Mouse (Mus musculus) adrenal gland, postnatal 10 days (tissue): ENCODE measurements around the gene Gpr157. TPM values are rescaled to one million over a fixed set of nuclear protein-coding genes. Genes with fewer than 3 reads are reported as not detected.

Experiments
- DNase-seq: peaks from one replicate; pipeline ENCODE4 v3.0.0; 2021; ENCODE audit warnings: mixed read lengths
- total RNA-seq, 2 experiments: library from RNA; stranded (reverse); gene quantifications; 2 replicates each; pipeline ENCODE4 v1.2.3; 2021

The Gpr157 gene
- total RNA-seq, 2 experiments from 2014 or later: 2.7 to 4.9 TPM

DNA sequence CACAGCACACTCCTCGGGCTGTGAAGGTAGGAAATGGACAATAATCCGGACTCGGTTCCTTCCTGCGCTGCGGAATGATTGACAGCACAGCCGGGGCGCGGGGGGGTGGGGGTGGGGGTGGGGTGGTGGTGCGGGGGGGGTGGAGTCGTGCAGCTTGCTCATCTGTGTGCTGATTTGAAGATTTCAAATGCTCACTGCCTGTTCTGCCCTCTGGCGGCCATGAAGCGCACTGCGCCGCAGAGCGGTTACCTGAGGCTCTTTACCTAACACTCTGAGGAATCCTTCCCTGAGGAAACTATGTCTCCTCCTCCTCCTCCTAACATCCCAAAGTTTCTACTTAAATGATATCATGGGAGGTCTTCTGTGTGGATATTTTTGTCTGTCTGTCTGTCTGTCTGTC lies 25.7 kb downstream of the Gpr157 start:
- DNase-seq: peak; percentile 74

GRCm38 (mm10) chr4:150114505-150115061 lies 27.4 kb downstream of the Gpr157 start:
- DNase-seq: no peak

DNA sequence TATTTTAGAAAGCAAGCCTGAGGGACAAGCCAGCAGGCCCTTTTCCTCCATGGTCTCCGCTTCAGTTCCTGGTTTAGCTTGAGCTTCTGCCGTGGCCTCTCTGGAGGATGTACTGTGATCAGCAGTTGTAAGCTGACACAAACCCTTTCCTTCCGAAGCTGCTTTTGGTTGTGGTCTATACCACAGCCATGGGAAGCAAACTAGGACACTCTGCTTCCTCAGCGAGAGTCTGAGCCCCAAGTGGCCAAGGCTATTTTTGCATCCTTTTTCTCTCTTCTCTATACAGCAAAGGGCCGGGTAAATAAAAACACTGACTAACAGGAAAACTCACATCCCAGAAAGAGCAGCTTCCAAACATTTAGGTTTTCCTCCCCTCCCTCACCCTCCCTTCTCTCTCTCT lies 30.1 kb downstream of the Gpr157 start:
- no peak for DNase-seq

DNA sequence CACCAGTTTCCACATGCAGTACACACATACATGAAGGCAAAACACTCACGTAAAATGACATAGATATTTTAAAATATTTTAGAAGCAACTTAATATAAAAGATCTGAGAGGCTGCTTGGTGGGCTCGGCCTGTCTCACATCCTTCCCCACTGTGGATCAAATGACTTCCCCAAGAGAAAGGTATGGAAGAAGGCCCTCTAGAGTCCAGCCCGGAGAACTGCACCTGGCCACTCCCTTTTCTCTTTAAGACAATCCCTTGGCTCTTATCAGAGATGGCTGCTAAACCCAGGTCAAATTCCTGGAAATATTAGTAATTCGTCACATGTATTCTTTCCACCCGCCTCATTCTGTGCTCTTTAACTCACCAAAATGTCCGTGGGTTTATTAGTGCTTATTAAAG lies 31.0 kb downstream of the Gpr157 start:
- no peak for DNase-seq

GRCm38 (mm10) chr4:150119055-150119454 lies 31.9 kb downstream of the Gpr157 start, which contains the start of gene Slc2a5:
Gene Slc2a5 (plus strand): TSS chr4:150119283.
- no peak for DNase-seq

- peak; percentile 43 for DNase-seq
These were observed 32.5 kb downstream of the Gpr157 start for GRCm38 (mm10) chr4:150119640-150120039.

DNA sequence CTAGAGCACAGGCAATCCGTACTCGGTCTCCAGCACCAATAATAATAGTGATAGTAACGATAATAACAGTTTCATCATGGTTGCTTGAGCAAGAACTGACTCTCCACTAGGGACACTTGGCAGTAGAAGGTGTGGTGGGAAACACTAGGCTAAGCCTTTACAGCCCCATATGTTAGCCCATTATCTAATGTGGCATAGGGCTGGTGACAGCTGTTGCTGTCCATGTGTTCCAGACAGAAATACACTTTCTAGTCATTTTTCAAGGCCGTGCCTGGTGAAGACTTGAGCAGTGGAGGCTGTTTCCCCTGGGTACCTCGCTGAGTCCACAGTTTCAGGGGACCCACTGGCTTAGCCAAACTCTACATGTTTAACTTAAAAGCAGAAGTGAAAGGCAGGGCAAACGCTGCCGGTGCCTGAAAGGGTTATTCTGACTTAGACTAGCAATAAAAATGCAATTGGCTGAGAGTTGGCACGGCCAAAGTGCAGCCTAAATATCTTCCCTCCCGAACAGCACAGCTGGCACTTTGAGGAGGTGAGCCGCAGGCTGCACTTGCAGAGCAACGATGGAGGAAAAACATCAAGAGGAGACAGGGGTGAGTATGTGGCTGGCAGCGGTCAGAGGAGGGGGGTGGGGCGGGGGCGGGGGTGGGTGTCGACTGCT lies 33.1 kb downstream of the Gpr157 start:
- DNase-seq: no peak

- no peak for DNase-seq
These were observed 34.3 kb downstream of the Gpr157 start for GRCm38 (mm10) chr4:150121430-150121829.

DNA sequence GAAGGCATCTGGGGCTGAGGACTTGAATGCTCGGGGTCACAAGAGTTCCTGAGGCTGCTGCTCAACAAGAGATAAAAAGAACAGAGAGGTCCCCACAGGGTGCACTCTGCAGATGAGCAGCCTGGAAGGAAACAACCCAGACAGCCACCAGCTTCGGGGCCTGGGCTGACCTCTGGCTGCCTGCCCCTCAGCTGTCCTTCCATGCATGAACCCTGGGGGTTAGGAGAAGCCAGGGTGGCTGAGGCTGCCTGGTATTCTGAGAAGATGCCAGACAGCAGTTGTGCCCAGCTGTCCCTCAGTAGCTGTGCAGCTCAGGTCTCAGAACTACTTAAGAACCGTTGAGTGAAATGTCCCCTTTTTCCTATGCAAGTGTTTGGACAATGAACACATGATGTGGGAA lies 35.3 kb downstream of the Gpr157 start:
- no peak for DNase-seq

DNA sequence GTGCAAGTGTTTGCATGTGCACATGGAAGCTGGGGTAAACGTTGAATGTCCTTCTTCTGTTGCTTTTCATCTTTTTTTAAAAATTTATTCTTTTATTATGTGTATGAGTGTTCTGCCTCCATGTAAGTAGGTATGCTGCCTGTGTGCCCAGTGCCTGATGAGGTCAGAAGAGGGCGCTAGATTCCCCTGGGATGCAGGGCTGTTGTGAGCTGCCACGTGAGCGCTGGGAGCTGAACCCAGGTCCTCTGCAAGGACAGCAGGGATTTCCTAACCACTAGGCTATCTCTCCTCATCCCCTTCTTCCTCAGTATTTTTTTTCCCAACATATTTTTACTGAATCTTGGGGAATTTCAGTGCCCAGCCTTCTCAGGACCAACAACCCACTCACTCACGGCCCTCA lies 39.2 kb downstream of the Gpr157 start:
- DNase-seq: no peak

DNA sequence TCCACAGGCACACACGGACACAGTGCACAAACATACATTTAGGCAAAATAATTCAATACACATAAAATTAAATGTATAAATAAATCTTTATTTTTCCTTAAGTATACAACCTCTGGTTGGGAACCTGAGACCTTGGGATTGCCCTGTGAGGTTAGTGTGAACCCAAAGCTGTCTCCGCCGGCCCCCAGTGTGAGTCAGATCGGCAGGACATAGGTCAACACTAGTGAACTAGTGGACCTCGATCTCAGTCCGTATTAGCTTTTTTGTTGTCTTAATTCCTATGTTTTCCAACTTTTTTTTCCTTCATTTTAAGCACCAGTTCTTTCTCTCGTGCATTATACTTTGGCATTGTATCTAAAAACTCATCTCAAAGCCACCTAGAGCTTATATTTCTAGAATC lies 40.7 kb downstream of the Gpr157 start:
- DNase-seq: no peak

DNA sequence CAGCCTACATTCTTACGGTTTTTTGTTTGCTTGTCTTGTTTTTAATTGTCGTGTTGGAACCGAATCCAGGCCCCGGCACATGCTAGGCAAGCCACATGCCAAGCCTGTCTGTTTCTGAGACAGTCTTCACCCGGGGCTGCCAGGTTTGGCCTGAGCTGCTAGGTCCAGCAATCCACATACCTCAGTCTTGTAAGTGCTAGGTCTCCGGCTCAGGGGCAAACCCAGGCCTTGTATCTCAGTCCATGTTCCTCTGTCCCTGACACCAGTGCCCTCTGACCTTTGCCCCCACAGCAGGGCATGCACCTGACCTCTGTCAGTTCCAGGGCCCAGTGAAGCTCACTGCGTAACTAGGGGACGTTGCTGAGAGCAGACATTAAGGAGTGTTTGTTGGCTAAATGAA lies 41.4 kb downstream of the Gpr157 start:
- DNase-seq: no peak

- no peak for DNase-seq
These were observed 43.5 kb downstream of the Gpr157 start for GRCm38 (mm10) chr4:150130661-150131060.

DNA sequence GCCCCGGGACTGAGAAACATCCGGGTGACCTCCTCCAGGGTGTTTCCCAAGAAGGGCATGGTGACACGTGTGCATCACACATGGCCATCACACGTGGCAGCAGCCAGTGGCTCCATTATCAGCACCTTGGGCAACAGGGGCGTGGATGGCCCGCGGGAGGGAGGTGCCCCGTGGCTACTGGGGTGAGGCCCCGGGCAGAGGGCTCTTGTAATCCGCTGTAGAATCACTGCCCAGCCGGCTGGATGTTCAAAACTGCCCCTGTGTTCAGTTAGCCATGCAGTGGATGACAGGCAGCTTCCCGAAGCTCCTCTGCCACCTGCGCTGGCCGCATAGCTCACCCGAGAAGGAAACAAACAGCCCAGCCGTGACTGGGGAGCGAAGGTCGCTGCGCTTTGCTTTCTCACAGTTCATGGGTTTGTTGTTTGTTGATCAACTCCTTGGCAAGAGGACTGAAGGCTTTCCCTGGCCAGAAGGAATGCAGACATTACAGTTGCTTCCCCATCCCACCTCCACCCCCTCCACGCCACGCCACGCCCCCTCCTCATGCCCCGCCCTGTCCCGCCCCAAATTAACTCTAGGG lies 45.6 kb downstream of the Gpr157 start:
- DNase-seq: peak; percentile 18

DNA sequence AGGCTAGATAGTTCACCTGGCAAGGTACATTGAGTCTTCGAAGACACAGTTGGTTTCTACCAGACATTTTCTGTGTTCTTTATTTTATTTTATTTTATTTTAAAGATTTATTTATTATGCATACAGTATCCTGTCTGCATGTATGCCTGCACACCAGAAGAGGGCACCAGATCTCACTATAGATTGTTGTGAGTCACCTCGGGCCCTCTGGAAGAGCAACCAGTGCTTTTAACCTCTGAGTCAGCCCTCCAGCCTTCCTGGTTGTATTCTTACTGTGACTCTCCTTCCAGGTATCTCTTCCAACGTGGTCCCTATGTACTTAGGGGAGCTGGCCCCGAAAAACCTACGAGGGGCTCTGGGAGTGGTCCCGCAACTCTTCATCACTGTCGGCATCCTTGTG lies 48.1 kb downstream of the Gpr157 start:
- no peak for DNase-seq

GRCm38 (mm10) chr4:150136693-150137092 lies 49.5 kb downstream of the Gpr157 start:
- DNase-seq: peak; percentile 88

DNA sequence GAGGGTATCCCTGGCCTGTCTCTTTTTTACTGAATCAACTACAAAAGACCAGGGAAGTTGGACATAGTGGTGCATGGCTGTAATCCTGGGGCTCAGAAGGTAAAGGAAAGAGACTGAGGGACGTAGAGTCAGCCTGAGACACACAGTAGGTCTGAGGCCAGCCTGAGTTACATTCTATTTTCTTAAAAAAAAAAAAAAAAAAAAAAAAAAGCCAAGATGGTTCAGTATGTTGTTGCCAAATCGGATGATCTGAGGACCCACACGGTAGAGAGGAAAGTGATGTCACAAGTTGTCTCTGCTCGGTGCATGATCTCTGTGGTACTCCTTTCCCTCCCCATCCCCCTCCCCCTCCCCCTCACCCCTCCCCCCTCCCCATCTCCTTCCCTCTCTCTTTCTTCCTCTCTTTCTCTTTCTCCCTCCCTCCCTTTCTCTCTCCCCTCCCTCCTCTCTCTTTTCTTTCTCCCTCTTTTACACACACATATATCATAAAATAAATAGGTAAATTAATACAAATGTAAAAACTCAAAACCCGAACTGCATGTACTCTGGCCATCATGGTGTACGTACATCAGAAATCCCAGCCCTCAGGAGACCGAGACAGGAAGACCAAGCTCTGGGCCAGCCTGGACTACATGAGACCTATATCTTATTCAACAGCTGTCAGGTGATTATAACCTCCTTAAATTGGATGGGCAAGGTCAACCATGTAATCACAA lies 50.4 kb downstream of the Gpr157 start:
- no peak for DNase-seq

GRCm38 (mm10) chr4:150138084-150138543 lies 50.9 kb downstream of the Gpr157 start:
- DNase-seq: peak; percentile 86

- no peak for DNase-seq
These were observed 51.9 kb downstream of the Gpr157 start for GRCm38 (mm10) chr4:150139090-150139489.

DNA sequence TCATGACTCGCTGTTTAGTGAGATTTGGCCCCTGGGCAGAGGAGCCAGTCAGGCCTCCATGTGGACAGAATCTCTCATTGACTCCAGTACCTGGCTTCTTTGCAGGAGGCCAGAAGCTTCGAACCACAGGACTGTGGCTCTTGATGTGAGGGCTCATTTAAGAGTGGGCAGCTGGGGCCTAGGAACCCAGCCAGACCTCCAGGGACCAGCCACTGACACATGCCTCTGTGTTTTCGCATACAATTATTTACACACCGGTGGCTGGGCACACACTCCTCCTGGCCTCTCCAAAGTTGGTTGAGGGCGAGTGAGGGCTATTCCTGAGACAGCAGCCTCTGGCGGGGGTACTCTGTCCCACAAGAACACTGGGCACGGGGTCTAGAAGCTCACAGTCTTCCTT lies 53.2 kb downstream of the Gpr157 start:
- no peak for DNase-seq

- no peak for DNase-seq
These were observed 57.1 kb downstream of the Gpr157 start for GRCm38 (mm10) chr4:150144242-150144641.

DNA sequence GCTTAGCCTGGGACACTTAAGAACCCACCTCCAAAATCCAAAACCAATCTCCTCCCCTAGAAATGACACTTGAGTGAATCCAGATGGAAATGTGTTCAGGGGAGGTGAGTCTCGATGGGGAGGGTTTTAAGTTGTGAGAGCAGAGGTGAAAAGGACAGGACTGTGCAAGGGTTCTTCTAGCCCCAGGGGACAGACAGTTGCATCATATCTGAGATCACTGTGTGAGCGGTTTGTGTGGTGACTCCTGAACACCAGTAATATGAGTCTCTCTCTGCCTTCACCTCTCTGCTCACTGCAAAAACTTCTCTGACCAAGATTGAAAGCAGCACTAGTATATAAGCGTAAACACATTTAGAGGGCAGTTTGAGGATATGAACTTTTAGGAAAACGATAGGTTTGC lies 59.1 kb downstream of the Gpr157 start:
- peak; percentile 23 for DNase-seq

GRCm38 (mm10) chr4:150151045-150151444 lies 63.9 kb downstream of the Gpr157 start:
- DNase-seq: no peak
